Mouse (Mus musculus): ENCODE measurements around the gene Dstn.

GRCm38 (mm10) chr2:143951546-143952315, 36.6 kb downstream of the Dstn start:
- TF ChIP-seq CTCF (IDR thresholded peaks at IDR 0.05; ENCODE audit: low read depth, low read length) = no peak
- no peak for TF ChIP-seq POLR2A (IDR thresholded peaks at IDR 0.05; ENCODE audit: insufficient read depth, low read length)
